Mouse (Mus musculus) hindbrain, postnatal 0 days (tissue): ENCODE data around the gene Hira. TPM values are rescaled to one million over a fixed set of nuclear protein-coding genes. Genes with fewer than 3 reads are reported as not detected.

ENCODE experiments used
- ATAC-seq: fragments of 200-750 bp; cut with Nextera tagmentation; 2 replicates; pipeline ENCODE4 v1.8.0; 2017; ENCODE audit warnings: mild to moderate bottlenecking, moderate TSS enrichment, moderate library complexity
- DNase-seq: peaks from one replicate; pipeline ENCODE4 v3.0.0-alpha.2; 2015; ENCODE audit warnings: low spot score
- H3K27ac ChIP-seq: fragments of 300-500 bp; sonication (generic); 2 replicates; pipeline ENCODE4 v1.5.1; 2014; ENCODE audit warnings: mild to moderate bottlenecking
- H3K27me3 ChIP-seq: fragments of 300-500 bp; sonication (generic); 2 replicates; pipeline ENCODE4 v1.6.1; 2014; ENCODE audit warnings: low read length, mixed read lengths; ENCODE audit not compliant: insufficient read depth
- H3K36me3 ChIP-seq: fragments of 300-500 bp; sonication (generic); 2 replicates; pipeline ENCODE4 v1.6.1; 2014; ENCODE audit warnings: low read length, mixed read lengths; ENCODE audit not compliant: insufficient read depth
- H3K4me1 ChIP-seq: fragments of 300-500 bp; sonication (generic); 2 replicates; pipeline ENCODE4 v1.6.1; 2014; ENCODE audit warnings: antibody characterized with exemption, low read length, mixed read lengths; ENCODE audit not compliant: insufficient read depth
- H3K4me2 ChIP-seq: fragments of 300-500 bp; sonication (generic); 2 replicates; pipeline ENCODE4 v1.6.1; 2014; ENCODE audit warnings: low read depth, mild to moderate bottlenecking, low read length, moderate library complexity, mixed read lengths
- H3K4me3 ChIP-seq: fragments of 300-500 bp; sonication (generic); 2 replicates; pipeline ENCODE4 v1.5.1; 2014; ENCODE audit warnings: low read length
- H3K9ac ChIP-seq: fragments of 300-500 bp; sonication (generic); replicated peaks from 2 replicates; pipeline ENCODE4 v1.6.1; 2014; ENCODE audit warnings: mild to moderate bottlenecking, low read length, moderate library complexity, mixed read lengths
- H3K9me3 ChIP-seq: fragments of 300-500 bp; sonication (generic); 2 replicates; pipeline ENCODE4 v1.6.1; 2016; ENCODE audit warnings: low read length, mixed read lengths
- CTCF ChIP-seq: IDR thresholded peaks from 2 replicates; pipeline ENCODE4 v1.5.1; 2016; ENCODE audit warnings: antibody characterized with exemption, control low read depth, low read depth
- WGBS: fragments of 180-500 bp; shearing (Covaris S2); extraction: QIAGEN DNeasy Blood & Tissue Kit; methylation state at CpG from one replicate; pipeline ENCODE4 v1.1.7; 2014; 5-methylcytosine and 5-hydroxymethylcytosine counted together
- polyA plus RNA-seq: library from polyadenylated mRNA; unstranded; fragments of >200 nt; fragmentation: Nextera tagmentation; extraction: Ambion mirVana; gene quantifications from 2 replicates; pipeline ENCODE4 v1.2.1, GENCODE M21; 2015
- total RNA-seq: library from RNA; depleted of rRNA; stranded (reverse); fragments of >200 nt; gene quantifications from 2 replicates; pipeline ENCODE4 v1.2.3, GENCODE M21; 2014; rRNA removed

Hira gene
- total RNA-seq (56.7 and 88.6 TPM in 2 replicates), polyA plus RNA-seq (17.9 and 18.6 TPM in 2 replicates)

DNA sequence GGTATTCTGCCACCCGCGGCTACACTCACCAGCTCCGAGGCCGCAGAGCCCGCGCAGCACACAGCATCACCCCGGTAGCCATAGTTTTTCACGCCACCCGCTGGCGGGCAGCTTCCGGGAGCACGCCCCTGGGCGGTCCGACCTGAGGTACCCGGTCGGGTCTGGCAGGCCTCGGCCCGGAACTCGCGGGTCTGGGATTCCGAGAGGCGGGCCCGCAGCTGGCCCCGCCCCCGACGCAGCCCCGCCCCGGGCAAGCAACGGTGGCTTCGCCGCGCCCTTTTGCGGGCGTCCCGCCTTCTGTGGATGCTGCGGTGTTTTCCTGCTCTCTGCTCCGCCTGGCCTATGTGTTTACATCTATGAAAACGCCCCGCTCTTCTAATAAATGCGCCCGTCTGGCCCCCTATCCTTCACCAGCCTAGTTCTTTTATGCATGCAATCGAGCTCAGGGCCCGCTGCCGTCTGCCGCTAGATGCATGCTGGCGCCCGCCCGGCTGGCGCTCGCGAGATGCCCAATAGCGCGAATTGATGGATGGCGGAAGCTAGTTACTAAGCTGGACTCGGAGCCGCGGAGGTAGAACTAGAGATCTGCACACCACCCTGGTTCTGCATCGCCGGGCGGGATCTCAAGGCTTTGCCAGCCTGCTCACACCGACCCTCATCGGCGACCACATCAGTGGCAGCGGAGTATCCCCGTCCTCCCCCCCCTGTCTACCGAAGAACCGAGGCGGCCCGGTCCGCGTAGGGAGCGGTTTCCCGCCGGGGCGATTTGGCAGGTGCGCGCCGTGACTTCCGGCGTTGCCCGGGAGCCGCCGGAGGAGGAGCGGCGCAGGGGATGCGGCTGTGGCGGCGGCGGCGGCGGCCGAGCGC, at the start of gene Hira, which contains the start of gene Mrpl40:
Gene Hira, plus strand, starts transcription at position 596 of the 867 bp plus-strand sequence.
Gene Mrpl40, minus strand, starts transcription at position 421 of the 867 bp plus-strand sequence.
- peak within 1 kb of the TSS; percentile 89 for H3K4me3 ChIP-seq
- H3K27me3 ChIP-seq: no peaks in the 10 kb centered on the region
- peak; percentile 93 for DNase-seq
- peak within 1 kb of the TSS; percentile 97 for H3K9ac ChIP-seq
- under 1% methylated on average over 93 of the region's 93 CpGs for WGBS
- H3K4me1 ChIP-seq: peaks cover 7% of the 10 kb centered on the region
- peaks cover 12% of the 10 kb centered on the region for H3K36me3 ChIP-seq
- peak; percentile 94 for ATAC-seq
- TF ChIP-seq CTCF: peak; percentile 33; the same call in 1 of the 2 replicates
- H3K27ac ChIP-seq: peak within 1 kb of the TSS; percentile 98
- H3K4me2 ChIP-seq: peak within 1 kb of the TSS; percentile 80
- no peaks in the 10 kb centered on the region for H3K9me3 ChIP-seq

DNA sequence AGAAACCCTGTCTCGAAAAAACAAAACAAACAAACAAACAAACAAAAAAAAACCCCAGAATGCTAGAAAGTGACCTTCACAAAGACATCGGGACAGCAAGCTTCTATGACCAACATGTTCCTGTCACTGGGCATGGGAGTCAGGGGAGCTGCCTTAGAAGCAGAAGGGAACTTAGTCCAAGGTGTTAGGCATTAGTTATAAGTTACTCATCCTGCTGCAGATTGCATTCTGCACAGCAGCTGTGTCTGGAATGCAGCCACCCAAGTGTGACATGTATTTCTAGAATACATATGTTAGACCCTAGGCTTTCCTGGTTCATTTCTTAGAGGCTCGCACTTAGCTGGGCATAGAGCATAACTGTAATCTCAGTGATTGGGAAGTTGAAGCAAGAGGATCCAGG, 48.2 kb upstream of the Hira start:
- H3K27me3 ChIP-seq: no peaks in the 10 kb centered on the region
- peaks cover 52% of the 10 kb centered on the region for H3K36me3 ChIP-seq

DNA sequence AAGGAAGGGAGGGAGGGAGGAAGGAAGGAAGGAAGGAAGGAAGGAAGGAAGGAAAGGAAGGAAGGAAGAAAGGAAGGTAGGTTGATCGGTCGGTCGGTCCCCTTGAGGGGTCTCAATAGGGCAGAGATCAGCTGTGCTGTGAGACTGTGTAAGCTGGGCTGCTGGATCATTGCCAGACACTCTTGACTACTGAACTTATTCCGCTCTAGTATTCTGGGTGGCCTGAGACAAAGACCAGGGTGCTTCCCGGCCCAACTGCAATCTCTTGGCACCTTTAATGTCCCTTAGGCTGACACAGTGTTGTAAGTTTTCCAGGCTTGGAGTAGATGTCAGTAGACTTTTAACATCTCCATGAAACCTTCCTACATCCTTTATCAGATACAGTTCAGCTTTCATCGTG, 47.7 kb upstream of the Hira start:
- Histone ChIP-seq H3K9ac (no peak overlapping the region), H3K9me3 (no peaks in the 10 kb centered on the region), H3K4me1 (no peaks in the 10 kb centered on the region), H3K4me3 (no peak overlapping the region), H3K36me3 (peaks cover 50% of the 10 kb centered on the region), H3K27me3 (no peaks in the 10 kb centered on the region), H3K27ac (no peak overlapping the region), H3K4me2 (no peak overlapping the region)
- no peak for TF ChIP-seq CTCF
- DNase-seq: no peak
- no peak for ATAC-seq
- 83% methylated on average over 6 of the region's 6 CpGs for WGBS

More for the DNA sequence above, 48.2 kb upstream of the Hira start:
- Histone ChIP-seq H3K4me3 (no peak overlapping the region), H3K9me3 (no peaks in the 10 kb centered on the region), H3K27ac (no peak overlapping the region), H3K9ac (no peak overlapping the region), H3K4me1 (no peaks in the 10 kb centered on the region), H3K4me2 (no peak overlapping the region)
- DNase-seq: no peak
- ATAC-seq: no peak
- 96% methylated on average over 3 of the region's 3 CpGs for WGBS
- TF ChIP-seq CTCF: no peak

DNA sequence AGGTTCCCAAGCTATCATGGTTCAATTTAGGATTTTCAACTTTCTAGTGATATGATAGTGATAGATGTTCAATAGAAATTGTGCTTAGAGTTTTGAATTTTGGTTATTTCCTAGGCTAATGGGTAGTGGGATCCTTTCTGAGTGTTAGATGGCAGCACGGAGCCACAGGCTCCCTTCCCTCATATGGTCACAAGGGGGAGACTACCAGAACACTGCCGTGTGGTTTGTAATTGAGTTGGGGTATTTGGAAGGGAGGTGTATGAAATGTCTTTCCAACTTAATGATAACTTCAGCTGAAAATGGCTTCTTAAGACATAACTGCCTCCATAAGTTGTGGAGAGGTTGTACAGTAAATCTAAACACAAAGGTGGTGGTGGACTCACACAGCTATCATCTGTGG, 43.4 kb upstream of the Hira start:
- Histone ChIP-seq H3K27ac (no peak overlapping the region), H3K4me2 (no peak overlapping the region), H3K9me3 (no peaks in the 10 kb centered on the region), H3K9ac (no peak overlapping the region), H3K4me3 (no peak overlapping the region), H3K36me3 (peaks cover 22% of the 10 kb centered on the region), H3K27me3 (no peaks in the 10 kb centered on the region), H3K4me1 (no peaks in the 10 kb centered on the region)
- ATAC-seq: no peak
- peak; percentile 17 for DNase-seq
- whole genome bisulfite sequencing: 66% methylated on average over 2 of the region's 2 CpGs
- TF ChIP-seq CTCF: peak; percentile 57

DNA sequence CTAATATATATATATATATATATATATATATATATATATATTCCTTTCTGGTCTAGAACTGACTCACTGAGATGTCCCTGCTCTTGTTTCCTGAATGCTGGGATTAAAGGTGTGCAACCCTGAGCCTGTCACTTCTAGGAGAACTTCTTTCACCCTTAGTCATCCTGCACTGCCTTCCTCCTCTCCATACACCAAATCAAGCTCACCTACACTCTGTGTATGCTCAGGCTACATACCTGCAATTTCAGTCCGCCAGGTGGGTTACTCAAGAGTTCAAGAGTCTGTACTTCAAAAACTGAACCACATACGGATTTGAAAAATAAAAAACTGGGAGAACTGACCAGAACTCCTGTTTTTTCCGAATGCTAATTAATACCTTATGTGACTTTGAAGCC, 40.8 kb upstream of the Hira start:
- H3K4me2 ChIP-seq: peak overlapping the region; percentile 77
- 0 out of 2 replicates have a peak overlapping the region, but pooled peaks have one; percentile 86 for H3K27ac ChIP-seq
- peak overlapping the region; percentile 94 for H3K4me3 ChIP-seq
- DNase-seq: no peak
- peak overlapping the region; percentile 94 for H3K9ac ChIP-seq
- H3K4me1 ChIP-seq: no peaks in the 10 kb centered on the region
- 32% methylated on average over 3 of the region's 3 CpGs for WGBS
- peaks cover 22% of the 10 kb centered on the region; the same call in 1 of the 2 replicates for H3K36me3 ChIP-seq
- TF ChIP-seq CTCF: no peak
- peak; percentile 39 for ATAC-seq
- H3K9me3 ChIP-seq: no peaks in the 10 kb centered on the region
- no peaks in the 10 kb centered on the region for H3K27me3 ChIP-seq

DNA sequence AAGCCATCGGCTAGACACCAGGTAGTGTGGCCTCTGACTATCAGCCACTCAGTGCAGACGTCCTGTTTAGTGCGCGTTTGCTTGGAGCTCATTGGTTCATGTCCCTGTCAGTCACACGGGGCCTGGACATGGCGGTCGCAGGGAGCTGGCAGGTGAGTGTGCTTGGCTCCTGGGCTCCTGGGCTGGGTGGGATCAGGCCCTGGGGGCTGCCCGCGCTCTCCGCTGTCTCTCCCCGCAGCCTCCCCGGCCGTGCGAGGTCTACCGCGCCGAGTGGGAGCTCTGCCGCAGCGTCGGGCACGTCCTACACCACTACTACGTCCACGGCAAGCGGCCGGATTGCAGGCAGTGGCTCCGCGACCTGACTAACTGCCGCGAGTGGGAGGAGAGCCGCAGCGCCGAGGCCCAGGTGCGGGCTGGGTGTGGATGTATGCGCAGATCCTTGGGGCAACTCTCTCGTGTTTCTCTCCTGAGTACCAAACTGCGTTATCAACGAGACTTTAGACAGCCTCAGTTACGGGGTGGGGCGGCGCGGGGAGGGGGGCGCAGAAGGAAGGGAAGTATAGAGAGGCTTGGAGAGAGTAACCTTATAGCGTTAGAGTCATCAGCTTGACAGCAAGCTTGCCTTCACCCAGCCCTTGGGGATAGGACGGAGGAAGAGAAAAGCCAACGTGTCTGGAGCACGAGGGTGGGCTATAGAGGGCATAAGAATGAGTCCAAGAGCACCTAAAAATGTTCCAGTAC, 40.2 kb upstream of the Hira start, which contains the start of the genes 2510002D24Rik and Gm28539:
Gene 2510002D24Rik, plus strand, starts transcription at position 111 of the 741 bp plus-strand sequence.
Gene Gm28539, plus strand, starts transcription at position 117 of the 741 bp plus-strand sequence.
- ATAC-seq (peak; percentile 97), DNase-seq (peak; percentile 94)
- Histone ChIP-seq H3K27me3 (no peaks in the 10 kb centered on the region), H3K4me1 (no peaks in the 10 kb centered on the region), H3K4me3 (peak within 1 kb of the TSS; percentile 94), H3K4me2 (peak within 1 kb of the TSS; percentile 77), H3K27ac (peak within 1 kb of the TSS; percentile 86), H3K9me3 (no peaks in the 10 kb centered on the region), H3K36me3 (peaks cover 19% of the 10 kb centered on the region; the same call in 1 of the 2 replicates), H3K9ac (peak within 1 kb of the TSS; percentile 94)
- WGBS: 2% methylated on average over 46 of the region's 46 CpGs
- TF ChIP-seq CTCF: no peak
